Mouse (Mus musculus) heart, embryonic 12.5 days (tissue): ENCODE results near the gene Atcay. TPM values are rescaled to one million over a fixed set of nuclear protein-coding genes. Genes with fewer than 3 reads are reported as not detected.

ENCODE experiments used
- ATAC-seq: fragments of 200-750 bp; cut with Nextera tagmentation; 2 replicates; pipeline ENCODE4 v1.8.0; 2017; ENCODE audit warnings: moderate TSS enrichment, moderate library complexity; ENCODE audit not compliant: insufficient number of reproducible peaks, low FRiP score
- H3K27ac ChIP-seq: fragments of 300-500 bp; sonication (generic); 2 replicates; pipeline ENCODE4 v1.5.1; 2016; ENCODE audit warnings: mild to moderate bottlenecking, moderate library complexity; ENCODE audit not compliant: poor library complexity, severe bottlenecking
- H3K27me3 ChIP-seq: fragments of 300-500 bp; sonication (generic); replicated peaks from 2 replicates; pipeline ENCODE4 v1.6.1; 2016; ENCODE audit warnings: mild to moderate bottlenecking, moderate library complexity
- H3K36me3 ChIP-seq: fragments of 300-500 bp; sonication (generic); 2 replicates; pipeline ENCODE4 v1.6.1; 2016; ENCODE audit warnings: mild to moderate bottlenecking, moderate library complexity
- H3K4me1 ChIP-seq: fragments of 300-500 bp; sonication (generic); replicated peaks from 2 replicates; pipeline ENCODE4 v1.6.1; 2016; ENCODE audit warnings: mild to moderate bottlenecking
- H3K4me2 ChIP-seq: fragments of 300-500 bp; sonication (generic); 2 replicates; pipeline ENCODE4 v1.6.1; 2016; ENCODE audit warnings: mild to moderate bottlenecking, moderate library complexity
- H3K4me3 ChIP-seq: fragments of 300-500 bp; sonication (generic); 2 replicates; pipeline ENCODE4 v1.5.1; 2016; ENCODE audit warnings: mild to moderate bottlenecking
- H3K9ac ChIP-seq: fragments of 300-500 bp; sonication (generic); 2 replicates; pipeline ENCODE4 v1.6.1; 2016; ENCODE audit warnings: mild to moderate bottlenecking, moderate library complexity
- H3K9me3 ChIP-seq: fragments of 300-500 bp; sonication (generic); replicated peaks from 2 replicates; pipeline ENCODE4 v1.6.1; 2016; ENCODE audit warnings: mild to moderate bottlenecking, moderate library complexity
- WGBS: fragments of 180-500 bp; shearing (Covaris S2); methylation state at CpG from one replicate; pipeline ENCODE4 v1.1.7; 2016; 5-methylcytosine and 5-hydroxymethylcytosine counted together
- polyA plus RNA-seq: library from polyadenylated mRNA; unstranded; fragments of >200 nt; fragmentation: Nextera tagmentation; extraction: Ambion mirVana; gene quantifications from 2 replicates; pipeline ENCODE4 v1.2.1, GENCODE M21; 2016

Atcay gene
- 0.46 and 0.72 TPM in 2 replicates for polyA plus RNA-seq

DNA sequence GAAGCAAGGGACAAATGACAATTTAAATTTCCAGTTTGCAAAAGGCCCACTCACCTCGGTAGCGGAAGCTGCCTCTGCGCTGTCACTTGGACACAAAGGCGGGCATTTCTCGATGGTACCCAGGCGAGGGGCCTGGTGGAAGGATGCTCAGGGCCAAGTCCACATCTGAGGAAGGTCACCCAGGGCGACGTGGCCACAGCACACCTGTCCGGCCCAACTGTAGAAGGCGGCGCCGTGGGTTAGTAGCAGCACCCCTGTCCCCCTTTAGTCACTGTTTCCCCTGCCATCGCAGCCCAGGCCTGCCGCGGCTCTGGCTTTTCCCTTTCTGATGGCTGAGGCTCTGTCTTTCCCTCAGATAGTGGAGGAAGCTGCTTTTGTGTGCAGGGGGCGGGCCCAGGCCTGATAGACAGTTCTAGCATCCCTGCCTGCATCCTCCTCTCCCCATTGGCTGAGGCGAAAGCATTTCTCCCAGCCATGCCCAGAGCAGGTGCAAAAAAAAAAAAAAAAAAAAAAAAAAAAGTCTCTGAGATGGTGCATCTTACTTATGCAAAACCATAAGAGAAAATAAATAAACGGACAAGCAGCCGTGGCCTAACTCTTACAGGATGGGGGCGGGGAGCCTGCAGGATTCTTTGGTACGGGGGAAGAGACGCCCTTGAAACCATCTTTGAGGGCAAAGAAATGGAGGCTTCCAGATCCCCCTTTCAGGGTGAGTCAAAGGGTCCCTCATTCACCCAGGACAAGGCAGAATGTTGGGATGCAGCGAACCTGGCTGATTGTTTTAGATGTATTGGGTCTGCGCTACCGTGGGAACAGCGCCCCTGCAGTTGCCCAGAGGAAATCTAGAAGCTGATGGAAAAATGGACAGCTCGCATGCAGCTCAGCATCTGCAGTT lies at the start of gene Atcay:
Gene Atcay, minus strand, starts transcription at position 396 of the 895 bp plus-strand sequence.
- H3K4me1 ChIP-seq = peaks cover 22% of the 10 kb centered on the region
- H3K9ac ChIP-seq = no peak within 1 kb of the TSS
- no peak within 1 kb of the TSS for H3K27ac ChIP-seq
- ATAC-seq = no peak
- H3K9me3 ChIP-seq = no peaks in the 10 kb centered on the region
- peak within 1 kb of the TSS; percentile 15 for H3K4me3 ChIP-seq
- H3K36me3 ChIP-seq = no peaks in the 10 kb centered on the region
- 14% methylated on average over 27 of the region's 27 CpGs for WGBS
- H3K27me3 ChIP-seq = peaks cover 37% of the 10 kb centered on the region
- peak within 1 kb of the TSS; percentile 58 for H3K4me2 ChIP-seq

DNA sequence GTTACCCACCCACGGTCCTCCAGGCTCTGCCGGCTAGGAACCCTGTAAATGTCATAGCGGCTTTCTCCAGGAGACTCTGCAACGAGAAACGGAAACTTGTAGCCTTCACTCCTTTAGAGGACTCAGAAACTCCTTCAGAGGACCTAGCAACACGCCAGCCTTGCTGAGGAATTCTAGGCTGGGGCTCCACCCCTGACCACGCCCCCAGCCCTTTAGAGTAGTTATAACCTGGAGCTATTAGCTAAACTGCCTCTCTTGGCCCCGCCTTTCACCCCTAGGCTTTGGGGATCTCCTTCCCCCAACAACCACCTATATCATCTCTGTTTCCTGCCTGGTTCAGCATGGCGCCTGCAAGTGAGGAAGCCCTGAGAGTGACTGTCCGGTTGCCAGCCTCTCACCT lies 48.9 kb upstream of the Atcay start:
- 0 out of 2 replicates have a peak overlapping the region, but pooled peaks have one; percentile 9 for H3K4me2 ChIP-seq
- no peak overlapping the region for H3K4me3 ChIP-seq
- 26% methylated on average over 10 of the region's 10 CpGs for WGBS
- no peaks in the 10 kb centered on the region for H3K36me3 ChIP-seq
- no peaks in the 10 kb centered on the region for H3K9me3 ChIP-seq
- no peak overlapping the region for H3K27ac ChIP-seq
- H3K9ac ChIP-seq = no peak overlapping the region
- no peak for ATAC-seq
- H3K4me1 ChIP-seq = peaks cover 8% of the 10 kb centered on the region
- H3K27me3 ChIP-seq = peaks cover 70% of the 10 kb centered on the region

DNA sequence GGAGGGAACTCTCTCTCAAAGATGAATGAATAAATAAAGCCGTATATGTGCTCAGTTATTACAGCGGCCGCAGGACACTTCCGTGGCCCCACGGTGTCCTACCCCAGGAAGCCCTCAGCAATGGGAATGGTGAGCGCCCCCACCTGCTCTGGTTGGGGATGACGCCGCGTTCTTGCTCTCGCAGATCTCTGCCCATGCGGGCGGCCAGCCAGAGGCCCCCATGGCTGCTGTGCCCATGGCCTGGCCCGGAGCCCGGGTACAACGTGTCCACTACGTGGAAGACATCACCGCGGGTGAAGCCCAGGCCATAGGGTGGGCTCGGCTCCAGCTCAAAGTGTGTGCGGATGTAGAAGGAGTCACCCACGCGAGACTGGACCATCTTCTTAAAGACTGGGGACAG lies 47.0 kb upstream of the Atcay start:
- Histone ChIP-seq H3K27me3 (peaks cover 52% of the 10 kb centered on the region), H3K4me3 (no peak overlapping the region), H3K4me2 (no peak overlapping the region), H3K36me3 (peaks cover 14% of the 10 kb centered on the region), H3K4me1 (peaks cover 8% of the 10 kb centered on the region), H3K9ac (no peak overlapping the region), H3K27ac (no peak overlapping the region), H3K9me3 (no peaks in the 10 kb centered on the region)
- ATAC-seq = no peak
- WGBS = 62% methylated on average over 22 of the region's 22 CpGs

DNA sequence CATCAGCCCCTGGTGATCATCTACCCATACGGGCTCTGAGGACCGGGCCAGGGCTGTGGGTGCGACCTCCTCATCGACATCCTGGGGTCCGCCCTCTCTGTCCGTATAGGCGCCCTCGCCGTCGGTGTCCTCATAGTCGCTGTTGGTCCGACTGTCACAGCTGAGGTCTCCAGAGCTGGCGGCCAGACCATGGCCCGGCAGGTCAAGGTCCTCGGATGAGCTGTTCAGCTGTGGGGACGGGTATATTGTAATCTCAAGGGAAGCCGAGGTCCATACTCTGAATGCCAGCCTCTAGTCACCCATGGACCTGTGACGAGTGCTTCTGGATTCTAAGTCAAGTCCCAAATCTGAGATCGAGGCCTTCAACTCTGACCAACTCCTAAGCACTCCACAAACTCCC lies 43.2 kb upstream of the Atcay start:
- ATAC-seq = no peak
- 92% methylated on average over 19 of the region's 19 CpGs for WGBS
- H3K27me3 ChIP-seq = peaks cover 18% of the 10 kb centered on the region
- no peak overlapping the region for H3K4me3 ChIP-seq
- H3K9ac ChIP-seq = no peak overlapping the region
- H3K4me1 ChIP-seq = peaks cover 5% of the 10 kb centered on the region
- H3K36me3 ChIP-seq = peaks cover 42% of the 10 kb centered on the region
- no peaks in the 10 kb centered on the region for H3K9me3 ChIP-seq
- H3K27ac ChIP-seq = no peak overlapping the region
- H3K4me2 ChIP-seq = no peak overlapping the region

DNA sequence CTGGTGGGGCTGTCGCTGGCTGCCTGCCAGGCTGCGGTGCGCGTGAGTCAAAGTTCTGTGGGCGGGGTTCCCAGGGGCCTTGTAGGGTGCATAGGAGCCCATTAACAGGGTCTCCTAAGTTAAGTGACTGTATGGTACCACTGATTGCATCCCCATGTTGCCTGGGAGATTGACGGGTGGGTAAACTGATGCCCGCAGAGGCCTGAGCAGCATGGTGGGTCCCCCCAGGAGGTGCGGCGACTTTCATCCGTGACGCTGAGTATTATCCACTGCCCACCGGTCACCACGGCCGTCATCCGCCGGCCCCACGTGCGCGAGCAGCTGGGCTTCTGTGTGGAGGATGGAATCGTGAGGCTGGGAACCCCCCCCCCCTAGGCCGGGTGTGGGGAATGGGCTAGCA lies 41.7 kb upstream of the Atcay start:
- H3K4me1 ChIP-seq = peaks cover 11% of the 10 kb centered on the region
- H3K4me2 ChIP-seq = no peak overlapping the region
- no peak overlapping the region for H3K4me3 ChIP-seq
- peaks cover 5% of the 10 kb centered on the region; the same call in 1 of the 2 replicates for H3K27me3 ChIP-seq
- ATAC-seq = no peak
- 94% methylated on average over 21 of the region's 21 CpGs for WGBS
- H3K36me3 ChIP-seq = peaks cover 42% of the 10 kb centered on the region
- H3K9me3 ChIP-seq = no peaks in the 10 kb centered on the region
- no peak overlapping the region for H3K27ac ChIP-seq
- H3K9ac ChIP-seq = no peak overlapping the region

DNA sequence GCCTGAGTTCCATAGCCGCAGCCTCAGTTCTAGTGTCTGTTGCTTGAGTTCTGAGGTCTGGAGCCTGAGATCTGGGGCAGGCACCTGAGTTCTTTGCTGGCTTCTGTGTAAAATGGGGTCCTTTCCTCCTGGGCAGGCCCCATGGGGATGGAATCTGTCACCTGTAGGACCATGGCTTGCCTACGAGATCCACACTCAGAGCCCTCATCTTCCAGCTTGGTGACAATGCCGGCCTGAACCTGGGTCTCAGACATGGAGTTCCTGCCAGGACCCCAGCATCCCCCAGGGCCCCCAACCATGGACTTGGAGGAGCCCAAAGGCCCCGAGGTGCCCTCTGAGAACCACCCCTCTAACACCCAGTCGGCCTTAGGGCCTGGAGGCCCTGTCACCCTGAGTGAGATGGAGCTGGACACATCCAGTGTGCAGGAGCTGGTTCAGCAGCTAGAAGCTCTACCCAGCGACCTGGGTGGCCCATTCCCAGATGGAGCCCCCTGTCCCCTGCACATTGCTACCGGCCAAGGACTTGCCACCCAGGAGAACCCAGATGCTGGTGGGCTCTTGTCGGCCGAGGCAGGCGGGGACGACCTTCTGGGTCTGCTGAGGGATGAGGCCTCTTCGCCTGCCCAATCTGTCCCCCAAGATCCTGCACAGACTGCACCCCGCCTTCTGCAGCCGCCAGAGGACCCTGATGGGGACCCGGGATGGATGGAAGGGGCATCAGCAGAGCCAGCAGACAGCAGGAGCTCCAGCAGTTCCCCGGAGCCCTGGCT lies 38.2 kb upstream of the Atcay start:
- no peaks in the 10 kb centered on the region for H3K27me3 ChIP-seq
- peaks cover 19% of the 10 kb centered on the region for H3K4me1 ChIP-seq
- peaks cover 58% of the 10 kb centered on the region for H3K36me3 ChIP-seq
- no peak for ATAC-seq
- H3K9ac ChIP-seq = peak overlapping the region; percentile 92
- H3K9me3 ChIP-seq = no peaks in the 10 kb centered on the region
- peak overlapping the region; percentile 87 for H3K4me2 ChIP-seq
- WGBS = 81% methylated on average over 16 of the region's 16 CpGs
- H3K4me3 ChIP-seq = peak overlapping the region; percentile 85
- no peak overlapping the region for H3K27ac ChIP-seq

DNA sequence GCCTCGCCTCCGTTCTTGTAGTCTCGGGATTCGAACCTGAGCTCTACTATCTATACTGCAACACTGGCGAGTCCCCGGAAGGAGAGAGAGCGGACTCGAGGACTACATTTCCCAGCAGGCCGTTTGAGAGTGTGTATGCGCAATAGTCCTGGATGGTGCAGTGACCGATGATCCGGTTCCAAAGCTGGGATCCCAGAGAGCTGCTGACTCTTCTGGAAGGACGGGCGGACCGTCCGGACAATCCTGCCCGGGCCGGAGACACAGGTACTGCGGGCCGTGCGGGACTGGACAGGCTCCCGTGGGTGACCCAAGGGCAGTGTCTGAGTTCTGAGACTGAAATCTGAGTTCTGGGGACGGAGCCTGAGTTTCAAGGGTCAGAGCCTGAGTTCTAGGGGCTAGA lies 37.4 kb upstream of the Atcay start:
- peak overlapping the region; percentile 85 for H3K4me3 ChIP-seq
- H3K27me3 ChIP-seq = no peaks in the 10 kb centered on the region
- peak overlapping the region; percentile 87 for H3K4me2 ChIP-seq
- ATAC-seq = peak; percentile 49; the same call in 1 of the 2 replicates
- peaks cover 58% of the 10 kb centered on the region for H3K36me3 ChIP-seq
- peak overlapping the region; percentile 92 for H3K9ac ChIP-seq
- no peaks in the 10 kb centered on the region for H3K9me3 ChIP-seq
- H3K27ac ChIP-seq = peak overlapping the region; percentile 61; the same call in 1 of the 2 replicates
- WGBS = 3% methylated on average over 23 of the region's 23 CpGs
- peaks cover 19% of the 10 kb centered on the region for H3K4me1 ChIP-seq

DNA sequence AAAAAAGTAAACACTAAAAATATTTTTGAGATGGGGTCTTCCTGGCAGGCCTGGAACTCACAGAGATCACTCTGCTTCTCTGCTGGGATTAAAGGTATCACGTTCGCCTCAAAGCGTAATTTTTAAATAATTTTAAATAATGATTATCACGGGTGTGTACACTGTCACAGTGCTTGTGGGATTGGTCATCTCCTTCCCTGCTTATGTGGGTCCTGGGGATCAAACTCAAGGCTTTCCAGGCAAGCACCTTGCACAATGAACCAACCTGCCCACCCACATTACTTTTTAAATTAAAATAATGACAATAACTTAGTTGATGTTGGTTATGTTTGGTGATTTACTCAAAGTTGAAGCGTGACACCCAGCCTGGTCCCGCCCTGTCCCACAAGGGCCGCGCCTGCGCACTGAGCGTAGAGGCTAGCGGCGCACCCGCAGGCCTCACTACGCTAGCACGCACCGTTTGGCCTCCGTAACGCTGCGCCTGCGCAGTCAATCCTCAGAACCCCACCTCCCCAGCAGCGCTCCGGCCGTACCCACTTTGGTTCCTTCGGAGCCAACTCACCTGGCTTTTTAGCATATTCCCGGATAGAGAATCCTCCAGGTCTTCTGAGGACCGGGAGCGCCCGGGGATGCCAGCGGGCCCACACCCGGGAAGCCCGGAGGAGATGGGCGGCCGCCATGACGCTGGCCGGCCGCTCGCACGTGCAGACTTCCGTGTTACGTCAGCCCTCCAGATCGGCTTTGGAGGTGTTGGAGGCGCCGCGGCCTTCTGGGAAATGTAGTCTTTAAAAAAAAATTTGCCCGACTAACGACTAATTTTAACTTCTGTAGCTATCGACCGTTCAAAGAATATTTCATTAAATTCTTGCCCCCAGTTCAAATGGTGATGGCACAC lies 35.8 kb upstream of the Atcay start, which contains the start of the genes Mrpl54 and Apba3:
Gene Mrpl54, minus strand, starts transcription at position 724 of the 895 bp plus-strand sequence.
Gene Apba3, plus strand, starts transcription at position 750 of the 895 bp plus-strand sequence.
- peak within 1 kb of the TSS; percentile 87 for H3K4me2 ChIP-seq
- peaks cover 53% of the 10 kb centered on the region for H3K36me3 ChIP-seq
- H3K4me3 ChIP-seq = peak within 1 kb of the TSS; percentile 85
- peaks cover 19% of the 10 kb centered on the region for H3K4me1 ChIP-seq
- H3K27me3 ChIP-seq = no peaks in the 10 kb centered on the region
- peak; percentile 95 for ATAC-seq
- no peaks in the 10 kb centered on the region for H3K9me3 ChIP-seq
- peak within 1 kb of the TSS; percentile 70 for H3K27ac ChIP-seq
- WGBS = under 1% methylated on average over 48 of the region's 48 CpGs
- peak within 1 kb of the TSS; percentile 81 for H3K9ac ChIP-seq

DNA sequence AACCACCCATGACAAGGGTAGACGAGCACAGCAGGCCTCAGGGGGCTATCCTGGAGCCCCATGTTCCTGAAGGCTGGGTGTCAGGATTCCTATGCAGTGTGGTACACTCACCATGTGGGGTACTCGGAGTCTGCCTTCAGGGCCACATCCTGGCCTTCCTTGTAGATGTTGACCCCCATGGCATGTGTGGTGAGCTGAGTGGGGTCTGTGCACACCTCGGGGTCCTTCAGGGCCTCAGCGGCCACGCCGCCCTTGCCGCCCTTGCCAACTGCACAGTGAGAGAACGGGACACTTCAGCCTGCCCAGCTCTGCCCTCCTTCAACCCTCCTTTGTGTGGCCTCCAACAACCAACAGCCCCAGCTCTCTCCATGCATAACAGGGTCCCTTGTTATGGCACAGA lies 34.9 kb upstream of the Atcay start:
- Histone ChIP-seq H3K4me3 (peak overlapping the region; percentile 70), H3K9me3 (peaks cover 4% of the 10 kb centered on the region), H3K27ac (no peak overlapping the region), H3K27me3 (peaks cover 3% of the 10 kb centered on the region), H3K36me3 (peaks cover 44% of the 10 kb centered on the region), H3K4me1 (peaks cover 19% of the 10 kb centered on the region), H3K9ac (peak overlapping the region; percentile 81; the same call in 1 of the 2 replicates), H3K4me2 (peak overlapping the region; percentile 75)
- no peak for ATAC-seq
- 94% methylated on average over 8 of the region's 8 CpGs for WGBS

DNA sequence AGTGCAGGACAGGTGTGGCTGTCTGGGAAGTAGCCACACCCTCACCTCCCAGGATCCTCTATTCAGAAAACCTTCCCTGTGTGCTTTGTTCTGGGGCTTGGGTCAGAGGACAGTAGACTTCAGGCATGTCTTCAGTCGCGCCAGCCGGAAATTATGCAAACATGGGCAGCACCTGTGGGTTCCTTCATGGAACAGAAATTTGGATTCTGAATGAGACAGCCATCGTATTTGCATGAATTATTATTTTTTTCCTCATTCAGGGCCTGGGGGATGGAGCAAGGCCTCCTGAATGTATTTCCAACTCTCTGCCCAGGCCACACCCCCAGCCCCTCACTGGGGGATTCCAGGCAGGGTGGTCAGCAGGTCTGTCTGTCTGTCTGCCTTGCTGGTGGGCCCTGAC lies 30.4 kb upstream of the Atcay start:
- Histone ChIP-seq H3K4me1 (peaks cover 20% of the 10 kb centered on the region), H3K4me2 (no peak overlapping the region), H3K9ac (no peak overlapping the region), H3K27ac (no peak overlapping the region), H3K27me3 (peaks cover 48% of the 10 kb centered on the region), H3K9me3 (peaks cover 10% of the 10 kb centered on the region), H3K36me3 (peaks cover 37% of the 10 kb centered on the region), H3K4me3 (no peak overlapping the region)
- WGBS = 86% methylated on average over 4 of the region's 4 CpGs
- ATAC-seq = no peak
